Mouse (Mus musculus) cerebellum, postnatal 10 days (tissue): ENCODE measurements around the gene Mylk2.
A peak's percentile ranks its signal among the peaks of the same experiment; 100 is the strongest.

Source experiments
- DNase-seq, 2 experiments: peaks; one replicate each; pipeline ENCODE4 v3.0.0; 2021; ENCODE audit warnings: mixed read lengths in 2 of 2

The Mylk2 gene

DNA sequence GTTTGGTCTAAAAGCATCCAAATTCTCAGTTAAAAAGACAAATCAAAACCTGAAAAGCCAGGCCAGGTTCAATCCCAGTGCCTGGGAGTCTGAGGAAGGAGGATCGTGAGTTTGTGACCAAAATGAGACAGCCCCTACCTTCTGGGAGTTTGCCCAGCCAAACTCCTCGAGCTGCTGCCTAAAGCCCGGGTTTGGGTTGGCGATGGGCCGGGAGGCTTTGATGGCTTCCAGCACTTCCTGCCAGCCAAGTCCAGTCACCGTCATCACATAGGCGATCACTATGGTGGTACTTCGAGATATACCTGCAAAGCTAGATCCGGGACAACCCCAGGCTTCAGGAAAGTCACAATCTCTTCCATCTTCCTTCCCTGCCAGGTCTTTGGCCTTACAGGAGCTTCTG, 32.9 kb downstream of the Mylk2 start:
- DNase-seq: peak; percentile 74 to 80

DNA sequence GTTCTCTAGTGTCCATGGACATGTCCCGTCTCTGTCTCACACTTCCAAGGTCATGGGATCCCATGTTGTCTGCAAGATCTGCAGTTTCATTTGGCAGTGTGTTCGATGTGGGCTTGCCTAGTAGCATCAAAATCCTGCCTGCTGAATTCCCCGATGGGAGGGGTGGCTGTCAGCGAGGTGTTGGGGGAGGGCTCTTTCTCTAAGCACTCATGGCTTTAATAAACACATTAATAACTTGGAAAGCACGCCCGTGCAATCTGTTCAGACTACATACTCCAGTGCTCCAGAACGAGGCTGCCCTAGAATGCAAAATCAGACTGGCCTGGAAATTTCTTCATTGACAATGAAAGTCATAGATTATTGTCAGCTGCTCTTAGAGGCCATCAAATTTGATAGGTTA, 35.9 kb downstream of the Mylk2 start:
- peak; percentile 59 to 65 for DNase-seq

DNA sequence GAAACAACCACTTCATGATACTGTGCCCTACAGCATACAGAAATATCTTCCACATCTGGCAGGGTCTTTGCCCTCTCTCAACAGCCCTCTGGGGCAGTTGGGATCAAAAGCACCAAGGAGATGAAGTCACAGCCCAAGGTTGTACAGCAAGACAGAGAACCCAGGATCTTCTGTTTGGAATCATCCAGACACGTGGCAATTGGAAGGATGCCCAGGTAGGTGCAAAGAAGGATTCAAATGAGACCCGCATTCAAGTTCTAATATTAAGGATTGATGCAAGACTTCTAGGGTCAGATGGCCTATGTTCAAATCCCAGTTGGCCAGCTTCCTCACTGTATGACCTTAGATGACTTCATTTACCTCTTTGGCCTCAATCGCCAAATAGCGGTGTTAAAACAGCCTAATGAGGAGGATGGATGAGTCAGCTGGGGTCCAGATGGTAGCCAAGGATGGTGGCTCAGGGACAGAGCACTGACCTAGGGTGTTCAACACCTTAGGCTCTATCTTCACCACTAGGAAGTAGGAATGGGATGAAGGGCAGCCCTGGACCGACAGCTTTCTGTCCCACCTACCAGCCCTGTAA, 37.4 kb downstream of the Mylk2 start:
- peak; percentile 37 to 52 for DNase-seq

DNA sequence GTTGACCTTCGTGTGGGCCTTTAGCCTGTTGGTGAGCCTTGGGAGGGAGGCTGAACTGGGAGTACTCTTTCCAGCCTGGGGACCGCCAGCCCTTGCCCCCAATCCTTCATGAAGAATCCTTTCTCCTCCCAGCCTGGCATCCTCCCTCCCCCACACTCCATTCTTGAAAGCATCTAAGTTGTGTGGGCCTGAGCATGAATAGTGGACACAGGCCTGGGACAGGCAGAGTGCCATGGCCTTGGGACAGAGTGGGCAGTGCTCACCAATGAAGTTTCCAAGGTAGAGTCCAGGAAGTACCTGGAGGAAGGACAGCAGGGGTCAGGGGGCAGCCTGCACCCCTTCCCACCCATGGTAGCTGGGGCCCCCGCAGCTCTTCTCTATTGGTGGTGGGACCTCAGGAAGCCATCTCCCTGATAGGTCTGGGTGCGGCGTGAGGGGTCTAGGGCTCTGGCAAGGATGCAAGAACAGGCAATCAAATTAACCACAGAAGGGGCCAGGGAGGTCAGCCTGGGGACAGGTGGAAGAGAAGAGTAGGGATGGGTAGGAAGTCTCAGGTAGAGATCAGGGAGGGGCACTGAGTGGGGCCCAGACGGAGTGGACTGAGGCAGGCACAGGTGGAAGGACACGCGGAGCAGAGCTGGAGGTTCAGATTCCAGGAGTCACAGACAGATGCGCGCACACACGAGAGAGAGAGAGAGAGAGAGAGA, 39.4 kb downstream of the Mylk2 start:
- peak; percentile 28 to 30 for DNase-seq

DNA sequence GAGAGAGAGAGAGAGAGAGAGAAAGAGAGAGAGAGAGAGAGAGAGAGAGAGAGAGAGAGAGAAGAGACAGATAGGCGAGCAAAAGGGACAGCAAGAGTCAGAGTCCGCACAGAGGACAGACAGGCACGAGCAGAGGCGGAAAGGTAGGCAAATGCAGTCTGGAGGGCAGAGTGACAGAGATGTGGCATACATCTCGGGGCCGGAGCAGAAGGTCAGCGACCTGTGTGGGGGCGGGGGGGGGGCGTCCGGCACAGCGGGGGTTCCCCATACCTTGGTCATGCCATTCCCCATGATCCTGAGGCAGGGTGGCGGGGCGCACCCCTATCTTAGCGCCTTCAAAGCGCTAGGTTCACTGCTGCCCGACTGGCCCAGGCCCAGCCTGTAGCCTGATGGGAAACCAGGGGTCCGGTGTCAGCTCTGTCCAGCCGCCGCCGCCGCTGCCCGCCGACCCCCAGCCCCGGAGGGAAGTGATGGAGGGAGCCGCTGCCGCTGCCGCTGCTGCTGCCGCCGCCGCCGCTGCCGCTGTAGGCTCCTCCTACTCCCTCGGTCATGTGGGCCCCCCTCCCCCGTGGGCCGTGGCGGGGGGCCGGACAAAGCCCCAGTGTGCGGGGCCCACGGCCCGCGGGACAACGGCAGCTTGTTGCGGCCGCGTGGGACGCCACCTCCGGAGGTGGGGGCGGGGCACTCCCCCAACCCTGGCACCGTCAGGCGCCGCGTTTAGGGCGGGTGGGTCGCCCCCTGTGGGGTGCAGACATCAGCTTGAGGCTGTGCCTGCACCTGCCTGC, 40.1 kb downstream of the Mylk2 start, which contains the start of gene Dusp15:
Dusp15 (minus strand) TSS at position 634 of the 785 bp plus-strand sequence.
- peak; percentile 78 for DNase-seq

DNA sequence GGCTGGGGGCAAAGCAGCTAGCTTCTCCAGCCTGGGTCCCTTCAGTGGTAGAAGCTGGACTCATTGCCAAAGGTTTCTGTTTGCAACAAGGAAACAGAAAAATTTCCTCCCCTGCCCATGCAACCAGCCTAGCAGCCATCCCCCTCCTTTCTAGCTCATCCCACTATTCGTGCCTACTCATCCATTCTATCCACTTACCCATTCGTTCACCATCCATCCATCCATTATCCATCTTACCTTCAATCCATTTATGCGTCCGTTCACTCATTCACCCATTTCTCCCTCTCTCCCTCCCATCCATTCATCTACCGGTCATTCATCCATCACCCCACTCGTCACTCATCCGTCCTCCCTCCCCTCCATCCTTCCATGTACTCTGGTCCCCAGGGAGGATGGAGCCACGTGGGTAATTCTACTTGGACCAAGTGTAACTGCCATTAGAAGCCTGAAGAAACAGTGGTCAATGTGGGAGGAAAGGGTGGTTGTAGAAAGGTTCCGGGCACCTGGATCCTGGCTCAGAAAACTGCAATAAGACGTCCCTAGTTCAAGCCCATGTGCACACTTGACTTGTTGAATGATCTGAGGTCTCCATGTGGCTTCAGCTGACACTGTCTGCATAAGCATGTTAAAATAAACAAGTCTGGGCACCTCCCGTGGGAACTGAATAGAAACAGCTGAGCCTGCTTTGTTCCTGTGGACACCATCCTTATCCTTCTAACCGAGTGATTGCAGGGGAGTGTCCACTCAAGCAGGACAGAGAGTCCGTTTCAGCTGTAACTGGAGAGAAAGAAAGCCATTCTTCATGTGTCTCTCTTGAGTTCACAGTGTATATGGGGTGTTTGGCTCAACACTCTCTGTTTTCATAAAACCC, 40.9 kb downstream of the Mylk2 start:
- peak; percentile 57 to 69 for DNase-seq

DNA sequence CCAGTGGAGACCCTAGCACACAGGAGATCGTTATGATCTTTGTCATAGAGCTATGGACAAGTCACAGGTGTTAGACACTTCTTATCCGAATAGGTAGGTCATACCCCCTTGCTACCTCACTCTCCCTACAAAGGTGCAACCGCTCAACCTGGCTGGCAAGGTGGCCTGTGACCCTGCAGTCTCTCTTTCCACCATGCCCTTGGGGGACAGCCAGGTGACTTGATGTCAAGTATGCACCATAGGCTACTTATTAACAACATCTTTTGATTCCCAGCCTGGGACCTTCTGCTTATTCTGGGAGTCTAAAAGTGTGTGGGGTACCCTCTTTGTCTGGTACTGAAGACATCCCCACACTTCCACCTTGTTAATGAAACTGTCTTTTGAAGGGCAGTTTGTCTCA, 47.0 kb downstream of the Mylk2 start:
- DNase-seq: no peak

DNA sequence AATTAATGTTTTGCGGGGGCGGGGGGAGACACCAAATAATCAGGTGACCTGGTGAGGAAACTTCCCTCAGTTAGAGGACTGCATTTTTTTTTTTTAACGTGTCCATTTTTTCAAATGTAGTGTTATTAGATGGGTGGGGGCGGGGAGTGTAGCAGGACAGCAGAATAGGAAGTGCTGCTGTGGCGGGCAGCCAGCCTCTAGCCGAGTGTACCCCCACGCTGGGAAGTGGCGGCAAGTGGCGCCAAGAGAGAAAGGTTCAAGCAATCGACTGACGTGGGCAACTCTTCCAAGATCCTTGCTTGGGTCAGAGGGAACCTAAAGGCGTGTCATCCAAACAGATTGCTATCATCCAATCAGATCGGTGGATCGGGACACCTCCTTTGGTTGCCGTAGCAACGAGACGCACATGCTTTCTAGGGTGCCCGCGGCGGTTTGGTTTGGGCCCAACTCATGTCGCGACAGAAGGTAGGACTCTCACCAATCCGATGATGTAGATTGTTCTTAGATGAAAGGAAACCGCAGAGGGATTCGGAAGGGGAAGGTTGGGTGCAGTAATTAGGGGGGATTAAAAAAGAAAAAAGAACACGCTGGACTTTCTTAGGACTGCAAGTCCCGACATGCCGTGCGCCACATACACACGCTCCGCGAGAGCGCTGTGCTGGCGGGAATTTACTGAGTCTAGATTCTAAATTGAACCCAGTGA, 51.1 kb downstream of the Mylk2 start, which contains the start of gene Ttll9:
Ttll9 (plus strand) TSS at position 395 of the 703 bp plus-strand sequence.
- DNase-seq: peak; percentile 88

DNA sequence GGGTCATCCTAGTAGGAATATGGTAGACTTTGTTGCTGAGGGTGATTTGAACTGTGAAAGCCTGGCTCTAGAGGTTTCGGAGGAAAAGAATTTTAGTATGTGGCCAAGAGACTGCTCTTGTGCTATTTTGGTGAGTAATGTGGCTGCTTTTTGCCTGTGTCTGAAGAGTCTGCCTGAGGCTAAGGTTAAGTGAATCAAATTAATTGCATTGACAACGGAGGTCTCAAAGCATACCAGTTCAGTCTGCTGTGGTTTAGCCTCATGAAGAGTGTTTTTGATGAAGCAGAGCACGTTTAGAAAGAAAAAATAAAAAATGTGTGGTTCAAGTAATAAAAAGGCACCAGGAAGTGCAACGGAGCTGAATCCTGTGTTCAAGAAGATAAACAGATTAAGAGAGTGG, 54.4 kb downstream of the Mylk2 start:
- no peak for DNase-seq
